Mouse (Mus musculus): ENCODE data around the gene Gm3250.
"Not testable (repeated sequence)": the region's sequence is repeated elsewhere in the genome, so short reads cannot be mapped to it uniquely, and the experiment has no call there.

Gm3250 gene

DNA sequence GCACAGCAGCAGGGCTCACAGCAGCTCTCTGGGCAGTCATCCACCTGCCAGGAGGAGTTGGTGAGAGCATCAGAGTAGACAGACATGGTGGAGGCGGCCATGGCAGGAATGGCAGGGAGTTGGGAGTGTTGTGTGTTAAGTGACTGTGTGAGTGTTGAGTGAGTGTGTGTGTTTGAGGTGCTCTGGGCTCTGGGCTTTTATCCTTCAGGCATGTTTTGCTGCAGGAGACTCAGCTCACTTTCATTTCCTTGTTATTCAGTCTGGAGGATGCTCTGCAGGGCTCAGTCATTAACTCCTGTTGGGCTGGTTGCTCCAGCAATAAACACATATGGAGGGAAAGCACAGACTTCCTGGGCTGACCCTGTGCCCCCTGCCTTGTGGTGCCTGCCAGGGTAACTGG, at the start of gene Gm3250:
Gene Gm3250, minus strand, starts transcription at position 101 of the 400 bp plus-strand sequence.
- DNase-seq (ENCODE audit: low read depth, low spot score) = not testable (repeated sequence)

DNA sequence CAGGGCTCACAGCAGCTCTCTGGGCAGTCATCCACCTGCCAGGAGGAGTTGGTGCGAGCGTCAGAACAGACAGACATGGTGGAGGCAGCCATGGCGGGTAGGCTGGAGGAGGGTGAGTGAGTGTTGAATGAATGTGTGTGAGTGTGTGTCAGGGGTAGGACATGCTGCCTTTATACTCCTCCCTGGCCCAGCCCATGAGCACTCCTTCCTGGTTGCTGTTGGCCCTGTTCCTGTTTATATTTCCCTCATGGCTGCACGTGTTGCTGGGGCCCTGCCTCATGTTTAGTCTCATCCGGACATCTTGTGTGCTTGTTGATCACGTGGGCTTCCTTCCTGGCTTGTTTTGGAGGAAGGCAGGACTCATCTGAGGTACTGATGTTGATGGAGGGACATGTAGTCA, 44.6 kb upstream of the Gm3250 start, which contains the start of gene Krtap10-4:
Gene Krtap10-4, minus strand, starts transcription at position 145 of the 400 bp plus-strand sequence.
- DNase-seq (ENCODE audit: low read depth, low spot score) = no peak

GRCm38 (mm10) chr10:77819203-77819602, 36.9 kb upstream of the Gm3250 start:
- DNase-seq (ENCODE audit: low read depth, low spot score) = no peak

- DNase-seq (ENCODE audit: low read depth, low spot score) = no peak
These were observed 36.2 kb upstream of the Gm3250 start for GRCm38 (mm10) chr10:77818523-77818922.

GRCm38 (mm10) chr10:77815514-77815913, 33.2 kb upstream of the Gm3250 start:
- DNase-seq (ENCODE audit: low read depth, low spot score) = no peak

DNA sequence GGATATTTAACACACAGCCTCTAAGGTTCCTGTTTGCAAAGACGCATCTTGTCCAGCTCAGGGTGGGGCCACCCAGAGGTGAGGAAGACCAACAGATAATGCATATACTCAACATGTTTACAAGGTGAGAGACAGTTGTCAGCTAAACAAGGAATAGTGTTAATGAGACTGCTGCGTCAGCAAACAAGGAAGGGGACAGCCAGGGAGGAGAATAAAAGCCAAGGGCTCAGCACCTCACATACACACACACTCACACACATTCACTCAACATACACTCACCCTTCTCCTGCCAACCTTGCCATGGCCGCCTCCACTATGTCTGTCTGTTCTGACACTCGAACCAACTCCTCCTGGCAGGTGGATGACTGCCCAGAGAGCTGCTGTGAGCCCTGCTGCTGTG, 32.0 kb upstream of the Gm3250 start, which contains the start of gene Gm2696:
Gene Gm2696, plus strand, starts transcription at position 301 of the 400 bp plus-strand sequence.
- DNase-seq (ENCODE audit: low read depth, low spot score) = no peak

DNA sequence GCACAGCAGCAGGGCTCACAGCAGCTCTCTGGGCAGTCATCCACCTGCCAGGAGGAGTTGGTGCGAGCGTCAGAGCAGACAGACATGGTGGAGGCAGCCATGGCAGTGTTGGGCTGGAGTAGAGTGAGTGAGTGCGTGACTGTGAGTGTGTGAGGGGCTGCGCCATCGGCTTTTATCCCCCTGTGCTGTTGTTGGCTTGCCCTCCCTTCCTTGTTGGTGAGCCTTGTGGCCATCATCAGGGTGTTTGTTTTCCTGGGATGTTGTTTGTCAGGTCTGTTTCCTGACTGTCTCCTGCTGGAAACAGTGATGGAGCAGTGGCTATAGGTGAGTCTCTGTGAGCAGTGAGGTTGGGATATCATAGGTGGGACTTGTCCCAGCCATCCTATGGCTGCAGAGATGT, 29.4 kb upstream of the Gm3250 start, which contains the start of gene Gm9507:
Gene Gm9507, minus strand, starts transcription at position 101 of the 400 bp plus-strand sequence.
- DNase-seq (ENCODE audit: low read depth, low spot score) = no peak

- no peak for DNase-seq (ENCODE audit: low read depth, low spot score)
These were observed 21.8 kb upstream of the Gm3250 start for GRCm38 (mm10) chr10:77804095-77804494.

DNA sequence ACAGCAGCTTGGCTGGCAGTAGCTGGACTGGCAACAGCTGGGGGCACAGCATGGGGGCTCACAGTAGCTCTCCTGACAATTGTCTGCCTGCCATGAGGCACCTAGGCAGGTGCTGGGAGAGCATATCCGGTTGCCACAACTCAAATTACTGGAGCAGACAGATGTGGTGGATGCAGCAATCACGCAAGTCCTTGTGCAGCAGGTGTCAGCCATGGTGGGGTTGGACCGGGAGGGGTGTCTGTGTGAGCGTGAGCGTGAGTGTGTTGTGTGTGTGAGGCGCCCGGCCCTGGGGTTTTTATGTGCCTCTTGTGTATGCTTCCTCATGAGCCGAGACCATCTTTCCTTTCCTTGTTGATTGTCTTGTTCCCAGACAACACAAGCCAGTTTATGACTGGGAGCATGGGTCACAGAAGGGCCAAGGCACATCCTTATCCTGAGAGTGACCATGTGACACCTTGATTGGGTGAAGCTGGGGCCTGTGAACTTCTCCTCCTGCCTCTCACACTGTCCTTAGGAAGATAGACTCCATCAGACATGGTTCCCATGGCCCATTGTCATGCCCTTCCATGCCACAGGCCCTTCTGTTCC, 16.7 kb upstream of the Gm3250 start, which contains the start of gene Gm19668:
Gene Gm19668, minus strand, starts transcription at position 213 of the 588 bp plus-strand sequence.
- no peak for DNase-seq (ENCODE audit: low read depth, low spot score)

DNA sequence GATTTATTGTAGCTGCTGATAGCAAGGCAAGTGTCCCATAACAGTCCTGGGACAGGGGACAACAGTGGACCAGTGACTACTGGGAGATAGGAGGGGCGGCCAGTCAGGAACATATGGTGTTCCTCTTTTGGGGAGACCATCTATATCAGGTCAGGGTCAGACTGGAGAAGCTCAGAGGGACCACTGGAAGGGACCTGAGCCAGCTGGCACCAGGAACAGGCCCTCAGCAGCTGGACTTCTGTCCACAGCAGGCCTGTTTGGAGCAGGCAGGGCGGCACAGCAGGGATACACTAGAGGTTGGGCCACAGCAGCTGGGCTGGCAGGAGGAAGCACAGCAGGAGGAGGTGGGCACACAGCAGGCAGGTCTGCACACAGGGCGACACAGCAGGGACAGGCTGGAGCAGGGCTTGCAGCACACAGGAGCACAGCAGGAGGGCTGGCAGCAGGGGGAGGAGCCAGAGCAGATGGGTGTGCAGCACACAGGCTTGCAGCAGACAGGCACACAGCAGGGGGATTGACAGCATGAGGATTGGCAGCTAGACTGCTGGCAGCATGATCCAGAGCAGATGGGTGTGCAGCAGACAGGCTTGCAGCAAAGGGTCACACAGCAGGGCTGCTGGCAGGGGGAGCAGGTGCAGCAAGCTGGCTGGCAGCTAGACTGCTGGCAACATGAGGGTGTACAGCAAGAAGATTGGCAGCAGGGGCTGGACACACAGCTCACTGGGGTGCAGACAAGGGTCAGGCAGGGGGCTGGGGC, 16.0 kb upstream of the Gm3250 start:
- DNase-seq (ENCODE audit: low read depth, low spot score) = not testable (repeated sequence)

DNA sequence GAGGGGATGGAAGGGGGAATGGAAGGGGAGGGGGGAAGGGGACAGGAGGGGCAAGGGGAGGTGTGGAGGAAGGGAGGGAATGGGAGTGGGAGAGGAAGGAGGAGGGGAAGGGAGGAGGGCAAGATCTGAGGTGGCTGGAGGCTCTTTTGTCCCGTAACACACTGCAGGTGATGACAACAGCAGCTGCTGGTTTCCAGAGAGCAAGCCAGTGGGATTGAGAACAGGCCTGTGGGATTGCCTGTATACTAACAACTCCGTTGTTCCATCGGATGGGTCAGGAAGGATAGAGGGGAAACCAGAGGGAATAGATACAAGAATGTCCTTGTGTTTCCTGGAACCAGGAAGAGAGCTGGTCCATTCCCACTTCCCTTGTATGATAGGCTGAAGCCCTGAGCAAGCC, 15.3 kb upstream of the Gm3250 start:
- no peak for DNase-seq (ENCODE audit: low read depth, low spot score)

DNA sequence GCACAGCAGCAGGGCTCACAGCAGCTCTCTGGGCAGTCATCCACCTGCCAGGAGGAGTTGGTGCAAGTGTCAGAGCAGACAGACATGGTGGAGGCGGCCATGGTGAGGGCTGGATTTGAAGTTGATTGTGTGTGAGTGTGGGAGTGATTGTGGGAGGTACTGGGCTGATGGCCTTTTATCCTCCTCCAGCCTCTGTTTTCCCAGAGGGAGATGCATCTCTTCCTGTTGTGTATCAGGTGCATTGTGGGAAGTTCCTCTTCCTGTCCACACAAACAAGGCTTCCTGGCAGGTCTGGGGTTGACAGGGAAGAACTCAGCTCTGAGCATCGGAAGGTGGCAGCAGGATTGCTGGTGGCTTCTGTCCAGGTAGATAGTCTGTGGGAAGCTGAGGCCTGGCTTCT, 12.6 kb upstream of the Gm3250 start, which contains the start of gene Gm9639:
Gene Gm9639, minus strand, starts transcription at position 101 of the 400 bp plus-strand sequence.
- no peak for DNase-seq (ENCODE audit: low read depth, low spot score)

DNA sequence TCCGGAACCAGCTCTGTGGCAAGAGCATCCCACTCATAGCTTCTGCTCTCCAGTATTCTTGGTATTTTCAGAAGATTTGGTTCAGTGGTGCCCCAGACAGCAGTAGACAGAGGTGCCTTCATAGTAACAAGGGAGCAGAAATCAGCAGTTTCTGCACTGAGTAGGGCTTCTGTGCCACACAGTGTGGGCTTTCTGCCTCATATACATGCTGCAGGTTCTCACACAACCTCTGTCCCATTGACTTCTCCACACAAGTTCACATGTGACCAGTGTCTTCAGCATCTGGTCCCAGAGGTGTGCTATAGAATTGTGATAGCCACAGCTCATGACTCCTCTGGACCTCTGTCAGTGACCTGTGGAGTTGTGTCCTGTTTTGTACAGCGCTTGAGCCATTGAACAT, 6.3 kb upstream of the Gm3250 start:
- DNase-seq (ENCODE audit: low read depth, low spot score) = no peak

DNA sequence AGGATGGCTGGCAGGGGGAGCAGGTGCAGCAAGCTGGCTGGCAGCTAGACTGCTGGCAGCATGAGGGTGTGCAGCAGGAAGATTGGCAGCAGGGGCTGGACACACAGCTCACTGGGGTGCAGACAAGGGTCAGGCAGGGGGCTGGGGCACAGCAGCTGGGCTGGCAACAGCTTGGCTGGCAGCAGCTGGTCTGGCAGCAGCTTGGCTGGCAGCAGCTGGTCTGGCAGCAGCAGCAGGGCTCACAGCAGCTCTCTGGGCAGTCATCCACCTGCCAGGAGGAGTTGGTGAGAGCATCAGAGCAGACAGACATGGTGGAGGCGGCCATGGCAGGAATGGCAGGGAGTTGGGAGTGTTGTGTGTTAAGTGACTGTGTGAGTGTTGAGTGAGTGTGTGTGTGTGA, 5.5 kb upstream of the Gm3250 start, which contains the start of gene Gm7137:
Gene Gm7137, minus strand, starts transcription at position 325 of the 400 bp plus-strand sequence.
- DNase-seq (ENCODE audit: low read depth, low spot score) = not testable (repeated sequence)

GRCm38 (mm10) chr10:77783396-77783795, 1.1 kb upstream of the Gm3250 start:
- DNase-seq (ENCODE audit: low read depth, low spot score) = not testable (repeated sequence)

DNA sequence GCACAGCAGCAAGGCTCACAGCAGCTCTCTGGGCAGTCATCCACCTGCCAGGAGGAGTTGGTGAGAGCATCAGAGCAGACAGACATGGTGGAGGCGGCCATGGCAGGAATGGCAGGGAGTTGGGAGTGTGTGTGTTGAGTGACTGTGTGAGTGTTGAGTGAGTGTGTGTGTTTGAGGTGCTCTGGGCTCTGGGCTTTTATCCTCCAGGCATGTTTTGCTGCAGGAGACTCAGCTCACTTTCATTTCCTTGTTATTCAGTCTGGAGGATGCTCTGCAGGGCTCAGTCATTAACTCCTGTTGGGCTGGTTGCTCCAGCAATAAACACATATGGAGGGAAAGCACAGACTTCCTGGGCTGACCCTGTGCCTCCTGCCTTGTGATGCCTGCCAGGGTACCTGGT, 5.5 kb downstream of the Gm3250 start, which contains the start of gene Gm7138:
Gene Gm7138, minus strand, starts transcription at position 101 of the 400 bp plus-strand sequence.
- DNase-seq (ENCODE audit: low read depth, low spot score) = not testable (repeated sequence)

DNA sequence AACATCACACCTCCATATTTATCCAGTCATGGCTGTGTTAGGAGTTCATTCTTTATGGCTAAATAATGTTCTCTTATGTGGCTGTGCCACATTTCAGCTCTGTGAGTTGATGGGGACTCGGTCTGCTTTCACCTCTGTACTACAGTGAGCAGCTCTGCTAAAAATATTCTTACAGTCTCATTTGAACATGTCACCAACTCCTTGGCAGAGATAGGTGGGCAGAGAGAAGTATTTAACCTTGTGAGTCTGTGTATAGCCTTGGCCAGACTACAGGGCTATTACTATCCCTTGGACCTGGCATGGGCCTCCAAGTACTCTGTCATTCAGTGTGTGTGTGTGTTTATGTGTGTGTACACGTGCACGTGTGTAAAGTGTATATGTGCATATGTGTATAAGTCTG, 10.2 kb downstream of the Gm3250 start:
- DNase-seq (ENCODE audit: low read depth, low spot score) = not testable (repeated sequence)

DNA sequence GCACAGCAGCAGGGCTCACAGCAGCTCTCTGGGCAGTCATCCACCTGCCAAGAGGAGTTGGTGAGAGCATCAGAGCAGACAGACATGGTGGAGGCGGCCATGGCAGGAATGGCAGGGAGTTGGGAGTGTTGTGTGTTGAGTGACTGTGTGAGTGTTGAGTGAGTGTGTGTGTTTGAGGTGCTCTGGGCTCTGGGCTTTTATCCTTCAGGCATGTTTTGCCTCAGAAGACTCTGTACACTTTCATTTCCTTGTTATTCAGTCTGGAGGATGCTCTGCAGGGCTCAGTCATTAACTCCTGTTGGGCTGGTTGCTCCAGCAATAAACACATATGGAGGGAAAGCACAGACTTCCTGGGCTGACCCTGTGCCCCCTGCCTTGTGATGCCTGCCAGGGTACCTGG, 11.1 kb downstream of the Gm3250 start, which contains the start of gene Gm3238:
Gene Gm3238, minus strand, starts transcription at position 101 of the 400 bp plus-strand sequence.
- not testable (repeated sequence) for DNase-seq (ENCODE audit: low read depth, low spot score)

- no peak for DNase-seq (ENCODE audit: low read depth, low spot score)
These were observed 12.6 kb downstream of the Gm3250 start for GRCm38 (mm10) chr10:77769727-77770126.

DNA sequence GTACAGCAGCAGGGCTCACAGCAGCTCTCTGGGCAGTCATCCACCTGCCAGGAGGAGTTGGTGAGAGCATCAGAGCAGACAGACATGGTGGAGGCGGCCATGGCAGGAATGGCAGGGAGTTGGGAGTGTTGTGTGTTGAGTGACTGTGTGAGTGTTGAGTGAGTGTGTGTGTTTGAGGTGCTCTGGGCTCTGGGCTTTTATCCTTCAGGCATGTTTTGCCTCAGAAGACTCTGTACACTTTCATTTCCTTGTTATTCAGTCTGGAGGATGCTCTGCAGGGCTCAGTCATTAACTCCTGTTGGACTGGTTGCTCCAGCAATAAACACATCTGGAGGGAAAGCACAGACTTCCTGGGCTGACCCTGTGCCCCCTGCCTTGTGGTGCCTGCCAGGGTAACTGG, 22.8 kb downstream of the Gm3250 start, which contains the start of gene Gm3233:
Gene Gm3233, minus strand, starts transcription at position 101 of the 400 bp plus-strand sequence.
- DNase-seq (ENCODE audit: low read depth, low spot score) = not testable (repeated sequence)

GRCm38 (mm10) chr10:77753448-77753847, 28.9 kb downstream of the Gm3250 start:
- DNase-seq (ENCODE audit: low read depth, low spot score) = no peak

GRCm38 (mm10) chr10:77752312-77752711, 30.0 kb downstream of the Gm3250 start:
- DNase-seq (ENCODE audit: low read depth, low spot score) = not testable (repeated sequence)

All from retina, adult 2 months (tissue).